Mouse (Mus musculus): ENCODE measurements at regions not wholly inside any gene's neighbourhood (a gene's known extent, or its start where the extent isn't known, plus 50 kb on each side); places are given as distances from the start of the nearest gene placed in this dataset.

DNA sequence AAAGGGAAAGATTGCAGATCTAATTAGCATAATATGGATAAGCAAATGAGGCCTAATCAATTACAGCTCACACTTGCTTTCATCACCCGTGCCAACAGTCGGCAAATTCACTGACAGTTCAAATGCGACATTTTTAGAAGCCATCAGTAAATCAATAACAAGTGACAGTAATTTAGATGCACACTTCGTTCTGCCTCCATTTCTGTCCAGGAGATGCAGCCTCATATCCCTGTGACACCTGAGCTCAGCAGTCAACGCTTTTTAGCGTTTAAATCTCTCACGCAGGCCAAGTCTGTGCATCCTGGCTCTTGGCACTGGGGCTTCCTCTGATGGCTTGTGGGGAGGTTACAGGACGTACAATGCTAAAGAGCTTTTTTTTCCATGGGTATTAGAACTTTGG lies 218.0 kb downstream of the Nuf2 start:
- no peaks in the 10 kb centered on the region for H3K36me3 ChIP-seq
- H3K9me3 ChIP-seq (replicated peaks), result no peaks in the 10 kb centered on the region
- H3K4me3 ChIP-seq, result no peak overlapping the region
- no peak overlapping the region for H3K4me2 ChIP-seq
- no peaks in the 10 kb centered on the region for H3K4me1 ChIP-seq (replicated peaks)
- no peak overlapping the region for H3K9ac ChIP-seq
- H3K27ac ChIP-seq, result no peak overlapping the region
- ATAC-seq (replicated peaks; ENCODE audit: insufficient number of reproducible peaks, insufficient read depth, low FRiP score, low read depth), result no peak
- H3K27me3 ChIP-seq, result no peaks in the 10 kb centered on the region
- WGBS, result 74% methylated on average over 8 of the region's 8 CpGs

DNA sequence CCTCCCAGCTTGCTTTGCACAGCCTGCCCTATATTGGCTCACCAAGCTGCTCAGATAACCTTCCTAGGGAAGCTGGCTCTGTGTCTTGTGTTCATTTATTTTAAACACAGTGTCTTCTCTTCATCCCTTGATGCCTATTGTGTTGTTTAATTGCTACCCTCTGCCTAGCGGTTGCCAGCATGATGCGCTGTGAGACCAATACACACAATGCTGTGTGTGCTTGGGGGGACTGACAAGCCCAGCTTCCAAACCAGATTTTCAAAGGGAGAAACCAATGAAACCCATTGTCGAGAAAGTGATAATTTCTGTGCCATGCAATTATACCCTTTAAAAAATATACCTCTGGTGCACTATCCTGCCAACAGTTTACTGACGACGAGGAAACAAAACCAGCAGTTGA lies 247.8 kb downstream of the Nuf2 start:
- H3K9me3 ChIP-seq (replicated peaks), result no peaks in the 10 kb centered on the region
- H3K9ac ChIP-seq, result no peak overlapping the region
- ATAC-seq (replicated peaks; ENCODE audit: insufficient number of reproducible peaks, insufficient read depth, low FRiP score, low read depth), result no peak
- H3K27ac ChIP-seq, result no peak overlapping the region
- 94% methylated on average over 5 of the region's 5 CpGs for WGBS
- no peak overlapping the region for H3K4me3 ChIP-seq
- no peak overlapping the region for H3K4me2 ChIP-seq
- no peaks in the 10 kb centered on the region for H3K36me3 ChIP-seq
- H3K27me3 ChIP-seq, result no peaks in the 10 kb centered on the region
- no peaks in the 10 kb centered on the region for H3K4me1 ChIP-seq (replicated peaks)

DNA sequence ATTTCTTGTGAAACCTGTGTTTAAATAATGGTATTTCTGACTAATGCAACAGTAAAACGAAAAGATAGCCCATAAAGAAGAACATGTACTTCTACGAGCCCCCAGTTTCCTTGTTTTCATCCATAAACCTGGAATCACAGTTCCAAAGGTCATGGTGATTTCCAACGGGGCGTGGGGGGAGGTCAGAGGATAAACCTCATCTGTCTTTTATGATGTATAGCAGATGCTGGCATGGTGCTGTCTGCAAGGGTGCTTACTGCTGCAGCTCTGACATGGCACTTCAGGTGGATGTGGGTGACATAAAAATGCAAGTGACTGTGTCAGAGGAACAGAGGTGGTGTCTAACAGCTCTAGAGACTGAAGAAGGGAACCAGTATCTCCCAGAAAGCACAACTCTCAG lies 260.5 kb downstream of the Nuf2 start:
- no peaks in the 10 kb centered on the region for H3K9me3 ChIP-seq (replicated peaks)
- WGBS, result 68% methylated on average over 4 of the region's 4 CpGs
- no peak overlapping the region for H3K4me2 ChIP-seq
- no peak overlapping the region for H3K4me3 ChIP-seq
- no peaks in the 10 kb centered on the region; the same call in 1 of the 2 replicates for H3K4me1 ChIP-seq (replicated peaks)
- H3K27me3 ChIP-seq, result no peaks in the 10 kb centered on the region
- no peak overlapping the region for H3K27ac ChIP-seq
- no peak overlapping the region for H3K9ac ChIP-seq
- H3K36me3 ChIP-seq, result no peaks in the 10 kb centered on the region
- no peak for ATAC-seq (replicated peaks; ENCODE audit: insufficient number of reproducible peaks, insufficient read depth, low FRiP score, low read depth)

DNA sequence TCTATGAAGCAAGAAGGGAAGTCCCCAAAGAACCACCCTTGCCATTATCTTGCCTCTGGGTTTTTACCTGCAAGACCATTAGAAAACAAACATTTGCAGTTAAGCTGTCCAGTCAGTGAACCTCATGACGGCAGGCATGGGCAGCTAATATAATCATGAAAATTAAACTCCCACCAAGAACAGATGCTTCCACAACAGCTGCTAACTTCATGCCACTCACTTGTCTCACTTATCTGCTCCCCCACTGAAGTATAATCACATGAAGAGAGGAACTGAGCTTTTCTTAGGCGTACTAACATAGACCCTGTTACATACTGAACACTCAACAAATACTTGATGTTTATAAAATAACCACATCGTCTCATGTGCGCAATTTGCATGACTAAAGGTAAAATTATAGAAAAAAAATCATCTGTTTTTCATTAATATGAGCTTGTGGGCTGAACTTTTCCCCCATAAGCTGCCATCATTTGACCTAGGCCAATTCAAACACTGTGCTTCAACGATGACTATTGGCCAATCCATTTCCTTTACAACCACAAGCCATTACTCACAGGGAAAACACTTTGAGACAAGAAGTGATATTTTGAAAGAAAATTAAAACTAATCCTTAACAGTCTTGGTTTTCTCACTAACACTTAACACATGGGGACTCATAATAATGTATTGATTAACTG lies 267.1 kb downstream of the Nuf2 start:
- Histone ChIP-seq H3K9me3 (replicated peaks) (no peaks in the 10 kb centered on the region), H3K4me2 (no peak overlapping the region), H3K4me1 (replicated peaks) (no peaks in the 10 kb centered on the region), H3K4me3 (no peak overlapping the region), H3K36me3 (no peaks in the 10 kb centered on the region), H3K27ac (no peak overlapping the region), H3K9ac (no peak overlapping the region), H3K27me3 (no peaks in the 10 kb centered on the region)
- WGBS, result 79% methylated on average over 5 of the region's 5 CpGs
- ATAC-seq (replicated peaks; ENCODE audit: insufficient number of reproducible peaks, insufficient read depth, low FRiP score, low read depth), result no peak

DNA sequence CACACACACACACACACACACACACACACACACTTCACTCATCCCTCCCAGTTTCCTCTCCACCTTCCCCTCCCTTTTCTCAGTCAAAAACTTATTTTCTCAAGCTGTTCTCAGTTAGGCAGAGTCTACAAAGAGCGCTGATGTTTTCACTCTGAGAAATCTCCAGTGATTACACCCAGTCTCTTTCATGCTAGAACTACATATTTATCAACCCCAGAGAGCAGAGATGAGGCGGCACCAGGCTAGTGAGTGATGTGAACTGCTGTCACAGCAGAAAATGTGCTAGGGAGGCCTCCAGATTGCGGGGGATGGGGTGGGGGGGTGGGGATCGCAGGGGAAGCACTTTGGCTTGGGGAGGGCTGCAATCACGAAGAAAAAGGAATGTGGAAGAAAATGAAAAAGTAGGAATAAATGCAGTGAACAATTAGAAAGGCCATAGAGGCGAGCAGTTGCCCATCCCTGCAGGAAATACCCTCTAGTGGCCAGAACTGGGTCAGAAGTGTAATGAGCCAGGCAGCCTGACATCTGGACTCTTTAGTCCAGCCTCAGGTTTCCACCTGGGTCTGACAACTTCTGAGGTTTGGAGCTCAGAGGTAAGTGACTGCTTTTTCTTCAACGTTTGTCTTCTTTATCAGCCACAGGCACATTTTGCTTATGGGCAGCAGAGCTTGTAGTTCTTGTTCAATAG lies 276.9 kb downstream of the Nuf2 start:
- H3K4me2 ChIP-seq, result no peak overlapping the region
- peaks cover 13% of the 10 kb centered on the region for H3K4me1 ChIP-seq (replicated peaks)
- no peak overlapping the region for H3K4me3 ChIP-seq
- H3K27ac ChIP-seq, result no peak overlapping the region
- no peaks in the 10 kb centered on the region for H3K36me3 ChIP-seq
- H3K9me3 ChIP-seq (replicated peaks), result no peaks in the 10 kb centered on the region
- no peak overlapping the region for H3K9ac ChIP-seq
- H3K27me3 ChIP-seq, result peaks cover 39% of the 10 kb centered on the region
- WGBS, result 40% methylated on average over 7 of the region's 7 CpGs
- no peak for ATAC-seq (replicated peaks; ENCODE audit: insufficient number of reproducible peaks, insufficient read depth, low FRiP score, low read depth)

DNA sequence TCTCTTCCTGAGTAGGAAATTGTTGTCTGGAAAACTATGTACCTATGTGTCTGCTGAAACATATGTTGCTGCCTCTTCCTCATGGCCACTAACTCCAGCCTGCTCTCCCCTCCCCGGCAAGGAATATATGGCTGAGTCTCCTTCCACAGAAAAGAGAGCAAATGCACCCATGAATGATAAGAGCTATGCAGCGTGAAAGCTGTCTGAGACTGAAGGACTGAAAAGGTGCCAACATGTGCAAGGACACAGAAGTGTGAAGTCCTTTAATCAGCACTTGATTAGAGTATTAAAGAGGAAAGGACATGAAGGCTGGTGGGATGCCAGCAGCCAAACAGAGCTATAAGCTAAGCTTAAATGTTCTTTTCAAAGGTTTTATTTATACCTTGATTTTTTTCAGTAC lies 279.1 kb downstream of the Nuf2 start:
- 29% methylated on average over 2 of the region's 2 CpGs for WGBS

DNA sequence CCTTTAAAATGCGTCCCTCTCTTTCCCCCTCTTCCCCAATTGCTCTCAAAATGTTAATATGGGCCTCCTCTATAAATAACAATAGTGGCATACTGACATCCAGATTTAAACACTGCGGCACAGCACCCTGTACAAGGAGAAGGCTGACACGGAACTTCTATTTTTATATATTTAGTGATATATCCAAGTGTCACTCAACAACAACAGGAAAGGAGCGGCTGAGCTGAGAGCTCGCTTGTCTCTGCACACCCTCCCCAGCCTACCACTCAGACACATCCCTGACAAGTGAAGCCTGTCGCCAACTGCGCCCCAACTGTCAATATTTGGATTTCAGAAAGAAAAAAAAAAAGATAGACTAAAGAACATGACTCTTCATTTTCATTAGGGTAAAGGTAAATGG lies 282.2 kb downstream of the Nuf2 start:
- Histone ChIP-seq H3K36me3 (no peaks in the 10 kb centered on the region), H3K4me1 (replicated peaks) (peaks cover 18% of the 10 kb centered on the region)
- WGBS, result 41% methylated on average over 7 of the region's 7 CpGs

More for the DNA sequence above, 279.1 kb downstream of the Nuf2 start:
- Histone ChIP-seq H3K4me1 (replicated peaks) (peaks cover 18% of the 10 kb centered on the region), H3K9me3 (replicated peaks) (no peaks in the 10 kb centered on the region), H3K36me3 (no peaks in the 10 kb centered on the region), H3K9ac (no peak overlapping the region), H3K27me3 (peaks cover 27% of the 10 kb centered on the region), H3K27ac (no peak overlapping the region), H3K4me3 (no peak overlapping the region), H3K4me2 (0 out of 2 replicates have a peak overlapping the region, but pooled peaks have one; percentile 2)
- ATAC-seq (replicated peaks; ENCODE audit: insufficient number of reproducible peaks, insufficient read depth, low FRiP score, low read depth), result no peak

DNA sequence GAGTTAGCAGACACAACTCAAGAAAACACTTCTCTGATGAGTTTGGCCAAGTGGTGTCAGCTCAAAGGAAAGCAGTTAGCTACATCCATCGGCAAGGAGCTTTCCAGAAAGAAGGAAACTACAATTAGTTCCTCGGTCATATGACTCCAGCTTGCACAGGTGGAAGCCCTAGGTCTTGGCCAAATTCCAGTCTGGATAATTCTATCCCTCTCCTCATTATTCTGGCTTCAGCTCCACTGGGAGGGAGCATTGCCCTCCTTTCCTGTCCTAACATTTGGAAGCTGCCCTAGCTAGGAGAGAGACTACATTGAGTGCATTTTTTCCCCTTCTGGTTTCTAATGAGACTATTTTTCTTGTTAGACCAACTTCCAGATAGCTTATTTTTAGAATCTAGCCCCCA lies 290.9 kb downstream of the Nuf2 start:
- Histone ChIP-seq H3K27me3 (no peaks in the 10 kb centered on the region), H3K9me3 (replicated peaks) (no peaks in the 10 kb centered on the region), H3K4me2 (no peak overlapping the region), H3K4me1 (replicated peaks) (peaks cover 11% of the 10 kb centered on the region), H3K36me3 (no peaks in the 10 kb centered on the region), H3K27ac (no peak overlapping the region), H3K4me3 (no peak overlapping the region), H3K9ac (no peak overlapping the region)
- ATAC-seq (replicated peaks; ENCODE audit: insufficient number of reproducible peaks, insufficient read depth, low FRiP score, low read depth), result no peak
- WGBS, result 69% methylated on average over 2 of the region's 2 CpGs

More for the DNA sequence above, 282.2 kb downstream of the Nuf2 start:
- H3K9me3 ChIP-seq (replicated peaks), result no peaks in the 10 kb centered on the region
- no peak overlapping the region for H3K27ac ChIP-seq
- no peak overlapping the region for H3K4me3 ChIP-seq
- H3K27me3 ChIP-seq, result peaks cover 15% of the 10 kb centered on the region
- no peak overlapping the region for H3K9ac ChIP-seq
- peak overlapping the region; percentile 6; the same call in 1 of the 2 replicates for H3K4me2 ChIP-seq
- ATAC-seq (replicated peaks; ENCODE audit: insufficient number of reproducible peaks, insufficient read depth, low FRiP score, low read depth), result 0 out of 2 replicates have a peak, but pooled peaks have one; percentile 72

DNA sequence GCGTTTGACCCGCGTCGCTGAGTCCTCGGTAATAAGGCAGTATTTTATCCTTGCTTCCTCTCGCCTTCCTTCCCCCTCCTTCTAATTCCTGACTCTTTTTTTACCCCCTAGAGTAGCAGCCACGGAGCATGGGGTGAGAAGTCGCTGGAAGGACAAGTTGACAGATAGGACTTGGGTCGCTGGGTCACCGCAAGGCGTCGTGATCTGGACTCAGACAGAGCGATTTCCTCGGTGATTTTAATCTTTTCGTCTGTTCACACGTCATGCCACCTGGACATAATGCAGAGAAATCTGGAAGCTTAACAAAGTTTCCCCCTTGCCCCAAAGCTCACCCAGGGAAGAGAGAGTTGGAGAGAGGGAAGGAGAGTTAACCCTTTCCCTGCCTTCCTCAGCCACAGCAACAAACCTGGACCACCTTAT lies 292.6 kb downstream of the Nuf2 start:
- Histone ChIP-seq H3K4me2 (peak overlapping the region; percentile 48), H3K9ac (no peak overlapping the region), H3K9me3 (replicated peaks) (no peaks in the 10 kb centered on the region), H3K27ac (no peak overlapping the region), H3K4me1 (replicated peaks) (peaks cover 16% of the 10 kb centered on the region), H3K27me3 (no peaks in the 10 kb centered on the region), H3K4me3 (no peak overlapping the region), H3K36me3 (no peaks in the 10 kb centered on the region)
- WGBS, result 10% methylated on average over 16 of the region's 16 CpGs
- no peak for ATAC-seq (replicated peaks; ENCODE audit: insufficient number of reproducible peaks, insufficient read depth, low FRiP score, low read depth)

DNA sequence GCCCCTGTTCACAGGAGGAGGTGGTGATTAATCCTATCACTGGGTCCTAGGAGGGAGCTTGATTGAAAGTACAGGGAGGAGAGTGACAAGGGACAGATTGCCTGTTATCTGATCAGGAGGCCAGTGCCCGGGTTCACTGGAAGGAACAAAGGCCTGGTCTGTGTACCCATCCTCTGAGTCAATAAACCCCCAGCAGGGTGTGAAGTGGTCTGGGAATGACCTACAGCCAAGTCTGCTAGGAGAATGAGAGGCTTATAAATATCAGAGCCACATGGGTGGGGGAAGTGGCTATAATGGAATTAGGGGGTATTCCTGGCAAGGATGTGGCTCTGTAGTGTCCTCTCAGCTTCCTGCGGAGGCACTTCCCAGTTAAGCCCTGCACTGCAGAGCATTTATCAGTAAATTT lies 296.0 kb downstream of the Nuf2 start:
- H3K4me1 ChIP-seq (replicated peaks), result peaks cover 16% of the 10 kb centered on the region
- H3K4me2 ChIP-seq, result no peak overlapping the region
- H3K9ac ChIP-seq, result no peak overlapping the region
- no peaks in the 10 kb centered on the region for H3K27me3 ChIP-seq
- WGBS, result 14% methylated on average over 2 of the region's 2 CpGs
- no peak overlapping the region for H3K27ac ChIP-seq
- no peaks in the 10 kb centered on the region for H3K9me3 ChIP-seq (replicated peaks)
- no peak for ATAC-seq (replicated peaks; ENCODE audit: insufficient number of reproducible peaks, insufficient read depth, low FRiP score, low read depth)
- no peaks in the 10 kb centered on the region for H3K36me3 ChIP-seq
- H3K4me3 ChIP-seq, result no peak overlapping the region

DNA sequence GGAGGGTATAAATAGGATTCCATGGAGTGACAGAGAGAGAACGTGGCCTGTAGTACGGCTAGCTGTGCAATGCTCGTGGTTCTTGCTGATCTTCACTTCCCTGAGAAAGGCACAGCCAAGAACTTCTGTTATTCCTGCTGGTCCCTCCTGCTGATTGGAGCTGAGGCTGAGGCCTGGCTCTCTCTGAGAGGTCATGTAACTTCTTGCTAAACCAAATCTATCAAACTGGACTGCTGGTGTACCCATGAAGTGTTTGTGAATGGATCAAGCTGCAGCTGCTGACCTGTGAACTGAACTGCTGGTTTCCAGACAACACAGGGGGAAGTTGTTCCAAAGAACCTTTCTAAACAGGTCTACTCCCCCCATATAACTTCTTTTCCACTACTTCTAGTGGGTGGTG lies 297.9 kb downstream of the Nuf2 start:
- ATAC-seq (replicated peaks; ENCODE audit: insufficient number of reproducible peaks, insufficient read depth, low FRiP score, low read depth), result no peak
- Histone ChIP-seq H3K9me3 (replicated peaks) (no peaks in the 10 kb centered on the region), H3K27me3 (no peaks in the 10 kb centered on the region), H3K36me3 (no peaks in the 10 kb centered on the region), H3K4me1 (replicated peaks) (peaks cover 9% of the 10 kb centered on the region), H3K4me3 (no peak overlapping the region), H3K4me2 (no peak overlapping the region), H3K9ac (no peak overlapping the region), H3K27ac (no peak overlapping the region)
- WGBS, result 69% methylated on average over 3 of the region's 3 CpGs

DNA sequence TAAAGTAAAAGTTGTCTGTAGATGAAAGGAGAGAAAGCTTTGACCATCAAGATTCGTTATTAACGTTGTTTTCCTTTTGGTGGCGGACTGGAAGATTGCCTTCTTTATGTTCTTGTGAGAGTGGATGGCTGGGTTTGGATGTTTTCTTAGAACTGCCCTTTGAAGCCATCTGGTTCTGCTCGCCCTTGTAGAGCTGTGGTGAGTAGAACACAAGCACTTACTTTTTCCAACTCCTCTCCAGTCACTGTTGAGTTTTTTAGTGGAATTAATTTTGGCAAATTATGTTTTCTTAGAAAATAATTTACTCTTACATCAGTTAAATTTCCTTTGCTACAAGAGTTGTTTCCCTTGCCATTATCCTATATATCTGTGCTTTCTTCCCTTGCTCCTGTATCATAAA lies 301.2 kb downstream of the Nuf2 start:
- H3K27ac ChIP-seq, result no peak overlapping the region
- no peak overlapping the region for H3K4me2 ChIP-seq
- peaks cover 1% of the 10 kb centered on the region for H3K4me1 ChIP-seq (replicated peaks)
- H3K36me3 ChIP-seq, result no peaks in the 10 kb centered on the region
- no peaks in the 10 kb centered on the region for H3K27me3 ChIP-seq
- H3K9me3 ChIP-seq (replicated peaks), result 0 out of 2 replicates have a peak, but pooled peaks cover 2% of the 10 kb centered on the region
- ATAC-seq (replicated peaks; ENCODE audit: insufficient number of reproducible peaks, insufficient read depth, low FRiP score, low read depth), result no peak
- WGBS, result 65% methylated on average over 4 of the region's 4 CpGs
- H3K9ac ChIP-seq, result no peak overlapping the region
- H3K4me3 ChIP-seq, result no peak overlapping the region

All from heart, embryonic 15.5 days (tissue).